Mouse (Mus musculus) layer of hippocampus, postnatal 14 days (tissue): ENCODE measurements around the gene Cd22. TPM values are rescaled to one million over a fixed set of nuclear protein-coding genes. Genes with fewer than 3 reads are reported as not detected.
"Not testable (repeated sequence)": the region's sequence is repeated elsewhere in the genome, so short reads cannot be mapped to it uniquely, and the experiment has no call there.

Experiments
- DNase-seq, 2 experiments: peaks; one replicate each; pipeline ENCODE4 v3.0.0; 2021 to 2022; ENCODE audit warnings: low spot score in 2 of 2, mixed read lengths in 1 of 2
- total RNA-seq, 2 experiments: library from RNA; stranded (reverse); gene quantifications; 2 replicates each; pipeline ENCODE4 v1.2.3; 2021

The Cd22 gene
- total RNA-seq, 2 experiments from 2014 or later: not detected

DNA sequence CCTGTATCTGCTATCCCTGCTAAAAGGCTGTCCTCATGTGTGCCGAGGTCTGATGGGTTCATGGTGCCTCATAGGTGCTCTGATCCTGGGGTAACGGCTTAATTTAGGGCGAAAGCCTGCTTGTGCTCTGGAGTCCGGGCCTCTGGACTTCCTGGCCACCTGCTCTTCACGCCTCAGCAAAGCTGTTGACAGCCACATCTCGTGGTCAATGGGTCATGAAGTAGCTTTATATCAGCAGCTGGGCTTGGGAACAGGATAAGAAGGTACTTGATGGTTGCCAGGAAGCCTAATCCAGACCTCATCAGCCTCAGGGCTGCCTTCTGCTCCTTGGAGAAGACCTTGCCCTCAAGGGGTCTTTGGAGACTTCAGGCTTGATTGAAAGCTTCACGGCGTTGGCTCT lies 16.8 kb downstream of the Cd22 start:
- DNase-seq: no peak

GRCm38 (mm10) chr7:30861464-30861863 lies 18.7 kb downstream of the Cd22 start, which contains the start of gene Ffar1:
TSS of gene Ffar1 (minus strand) at chr7:30861564.
- no peak for DNase-seq

- peak; percentile 57 to 65 for DNase-seq
Observed at GRCm38 (mm10) chr7:30859635-30860402, 20.3 kb downstream of the Cd22 start.

DNA sequence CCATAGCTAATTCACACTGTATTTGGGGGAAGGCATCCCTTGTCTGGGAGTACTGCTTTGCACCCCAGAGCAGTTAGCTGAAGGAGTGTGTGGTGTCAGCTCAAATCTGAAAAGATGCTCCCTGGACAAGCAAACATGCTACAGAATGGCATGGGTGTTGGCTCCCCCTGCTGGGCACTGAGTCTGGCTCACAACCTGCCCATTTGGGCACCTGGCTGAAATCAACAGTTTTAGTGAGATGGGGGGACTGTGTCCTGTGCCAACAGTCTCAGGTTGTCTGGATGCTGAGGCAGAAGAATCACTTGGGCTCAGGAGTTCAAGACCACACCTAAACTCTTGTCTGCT lies 20.9 kb downstream of the Cd22 start:
- peak; percentile 70 to 77 for DNase-seq

DNA sequence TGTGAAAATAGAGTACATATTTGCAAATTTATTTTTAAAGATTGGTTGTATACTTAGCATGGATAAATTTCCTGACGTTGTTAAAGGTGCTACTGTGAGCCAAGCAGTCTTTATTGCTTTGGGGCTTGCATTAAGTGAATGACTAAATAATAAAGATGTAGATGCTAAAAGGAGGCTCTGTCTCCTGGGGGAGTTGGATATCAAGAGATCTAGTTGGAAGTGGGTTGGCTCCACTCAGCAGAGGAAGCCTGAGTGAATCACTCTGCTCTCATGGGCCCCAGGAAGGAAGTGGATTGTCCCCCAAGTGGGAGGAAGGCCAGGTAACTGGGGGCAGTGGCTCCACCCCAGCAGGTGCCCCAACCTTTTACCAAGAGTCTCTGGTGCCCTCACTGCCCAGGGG lies 22.4 kb downstream of the Cd22 start:
- no peak for DNase-seq

DNA sequence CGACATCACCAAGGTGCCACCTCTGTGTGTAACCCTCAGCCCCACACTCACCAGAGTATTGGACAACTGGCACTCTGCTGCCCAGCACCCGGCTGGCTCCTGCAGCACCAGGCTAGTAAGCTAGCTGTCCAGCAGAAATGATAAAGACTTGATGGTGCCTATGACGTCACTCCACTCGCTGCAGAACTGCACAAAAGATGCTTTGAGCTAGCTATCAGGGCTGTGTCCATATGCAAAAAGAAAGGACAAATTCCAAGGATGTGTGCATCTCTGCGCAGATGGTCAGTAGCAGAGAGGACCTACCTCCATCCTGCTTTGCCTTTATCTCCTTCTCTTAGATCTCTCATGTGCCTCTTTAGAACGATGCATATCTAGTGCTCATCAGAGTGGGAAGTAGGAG lies 24.1 kb downstream of the Cd22 start, which contains the start of gene Ffar3:
TSS of gene Ffar3 (minus strand) at position 101 of the 400 bp plus-strand sequence.
- no peak for DNase-seq

DNA sequence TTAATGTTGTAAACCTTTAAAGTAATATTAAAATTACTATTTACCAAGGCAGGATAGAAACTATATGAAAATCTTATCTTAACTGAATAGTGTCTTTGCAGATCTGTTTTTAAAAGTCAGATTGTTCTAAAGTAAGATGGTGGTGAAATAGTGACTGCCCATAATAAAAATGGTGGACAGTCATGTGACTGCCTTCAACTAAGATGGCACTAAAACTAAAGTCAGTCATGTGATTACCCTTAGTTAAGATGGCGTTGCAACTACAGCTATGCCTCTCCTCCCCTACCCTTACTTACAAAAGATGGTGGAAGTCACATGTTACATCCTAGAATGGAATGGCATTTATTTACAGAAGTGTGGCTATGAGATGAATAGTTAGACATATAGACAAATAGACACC lies 28.7 kb downstream of the Cd22 start:
- no peak for DNase-seq

DNA sequence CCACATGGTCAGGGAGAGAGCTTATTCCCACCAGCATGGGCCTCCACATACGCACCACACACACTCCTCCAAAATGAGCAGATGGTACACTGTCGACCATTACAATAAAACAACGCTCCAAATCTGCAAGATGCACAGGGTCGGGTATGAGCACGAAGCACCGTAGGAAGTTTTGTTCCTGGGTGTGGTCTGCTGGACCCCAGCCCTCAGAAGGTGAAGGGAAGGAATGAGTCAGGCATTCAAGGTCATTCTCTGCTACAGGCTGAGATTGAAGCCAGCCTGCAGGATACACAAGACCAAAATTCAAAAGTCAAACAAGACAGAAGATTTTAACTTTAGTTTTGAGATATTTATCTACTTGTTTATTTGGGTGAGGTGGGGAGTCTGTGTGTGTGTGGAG lies 32.2 kb downstream of the Cd22 start:
- DNase-seq: no peak

DNA sequence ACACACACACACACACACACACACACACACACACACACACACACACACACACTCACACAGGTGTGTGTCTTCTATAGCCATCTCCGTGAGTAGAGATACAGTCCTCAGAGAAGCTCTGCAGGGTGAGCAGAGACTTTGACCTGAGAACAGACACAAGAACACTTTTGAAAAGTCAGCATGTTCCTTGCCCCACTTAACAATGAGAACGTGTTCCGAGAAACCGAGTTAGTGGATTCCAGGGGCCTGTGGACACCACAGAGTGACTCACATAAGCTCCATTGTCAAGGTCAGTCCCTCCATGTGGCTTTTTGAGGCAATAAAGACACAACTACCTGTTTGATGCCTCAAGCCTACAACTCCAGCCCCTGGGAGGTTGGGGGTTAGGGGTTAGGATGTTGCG lies 32.8 kb downstream of the Cd22 start:
- DNase-seq: no peak

GRCm38 (mm10) chr7:30846505-30847053 lies 33.6 kb downstream of the Cd22 start:
- DNase-seq: no peak

GRCm38 (mm10) chr7:30844676-30845297 lies 35.4 kb downstream of the Cd22 start:
- no peak for DNase-seq

DNA sequence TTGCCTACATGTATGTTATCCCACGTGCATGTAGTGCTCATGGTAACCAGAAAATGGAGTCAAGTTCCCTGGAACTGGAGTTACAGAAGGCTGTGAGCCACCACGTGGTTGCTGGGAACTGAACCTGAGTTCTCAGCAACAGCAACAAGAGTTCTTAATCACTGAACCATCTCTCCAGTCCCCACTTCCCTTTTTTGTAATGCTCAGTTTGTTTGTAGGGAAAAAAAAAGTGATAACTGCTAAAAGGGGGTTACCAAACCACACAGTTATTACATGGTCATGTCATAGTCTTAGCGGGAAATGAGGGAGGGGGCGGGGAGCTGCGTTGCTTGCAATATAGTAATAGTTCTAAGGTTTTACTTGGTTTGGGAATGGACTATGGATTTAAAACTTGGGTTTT lies 38.0 kb downstream of the Cd22 start:
- DNase-seq: no peak

DNA sequence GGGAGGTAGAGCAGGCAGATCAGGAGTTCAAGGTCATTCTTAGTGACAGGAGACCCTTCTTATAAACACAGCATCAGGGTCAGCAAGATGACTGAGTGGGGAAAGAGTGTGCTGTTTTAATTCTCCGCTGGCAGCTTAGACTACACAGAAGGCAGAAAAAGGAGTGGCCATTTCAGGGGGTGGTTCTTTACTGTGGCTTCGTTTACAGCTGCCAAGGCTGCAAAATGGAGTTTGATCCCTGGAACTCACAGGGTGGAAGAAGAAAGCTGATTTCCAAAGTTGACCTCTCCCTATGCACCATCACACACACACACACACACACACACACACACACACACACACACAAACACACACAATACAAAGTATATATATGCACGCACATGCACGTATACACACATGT lies 38.8 kb downstream of the Cd22 start:
- DNase-seq: no peak

- DNase-seq: no peak
Observed at GRCm38 (mm10) chr7:30840306-30840705, 39.8 kb downstream of the Cd22 start.

DNA sequence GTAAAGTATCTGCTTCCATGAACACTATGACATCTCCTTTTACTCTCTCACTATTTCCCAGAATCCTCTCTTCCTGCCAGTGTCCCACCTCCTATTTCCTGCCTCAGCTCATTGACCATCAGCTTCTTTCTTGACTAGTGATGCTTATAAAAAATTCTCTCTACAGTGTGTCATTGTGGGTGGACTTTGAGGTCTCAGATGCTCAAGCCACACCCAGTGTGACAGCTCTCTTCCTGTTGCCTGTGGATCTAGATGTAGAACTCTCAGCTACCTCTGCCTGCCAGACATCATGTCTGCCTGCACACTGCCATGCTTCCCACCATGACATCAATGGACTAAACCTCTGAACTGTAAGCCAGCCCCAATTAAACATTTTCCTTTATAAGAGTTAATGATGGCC lies 42.9 kb downstream of the Cd22 start:
- no peak for DNase-seq

DNA sequence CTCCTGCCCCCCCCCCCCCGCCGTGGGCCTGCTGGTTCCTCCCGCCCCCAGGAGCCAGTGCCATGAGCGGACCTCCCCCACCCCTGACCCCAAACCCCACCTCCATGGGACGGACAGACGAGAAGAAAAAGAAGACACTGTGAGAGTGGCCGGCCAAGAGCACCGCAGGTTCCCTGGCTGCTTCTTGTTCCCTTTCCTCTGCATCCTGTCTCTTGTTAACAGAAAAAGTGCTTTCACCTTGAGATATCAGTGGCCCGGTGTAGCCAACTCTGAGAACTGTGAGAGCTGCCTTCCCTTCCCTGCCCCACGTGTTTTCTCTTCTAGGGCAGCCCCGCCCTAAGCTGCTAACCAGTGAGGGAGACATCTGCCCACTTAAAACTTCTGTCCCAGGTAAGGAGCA lies 47.5 kb downstream of the Cd22 start:
- DNase-seq: not testable (repeated sequence)

DNA sequence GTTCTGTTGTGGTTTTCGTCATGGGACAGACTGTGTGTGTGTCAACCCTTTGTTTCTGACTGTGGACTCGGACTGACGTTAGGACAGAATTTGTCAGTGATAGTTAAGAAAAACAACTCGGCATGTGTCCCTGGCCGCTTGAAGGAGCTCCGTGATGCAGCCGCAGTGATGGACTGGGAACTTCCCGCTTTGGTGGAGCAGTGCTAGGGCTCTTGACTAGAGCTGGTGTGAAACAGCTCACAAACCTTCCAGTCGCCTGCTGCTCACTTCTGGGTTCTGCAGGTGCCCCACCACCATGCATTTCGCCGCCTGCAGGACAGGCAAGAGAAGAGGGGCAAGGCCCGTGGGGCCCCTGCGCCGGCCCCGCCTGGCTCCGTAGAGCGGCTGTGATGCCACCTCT lies 47.9 kb downstream of the Cd22 start:
- no peak for DNase-seq

- no peak for DNase-seq
Observed at GRCm38 (mm10) chr7:30829428-30829827, 50.7 kb downstream of the Cd22 start.

GRCm38 (mm10) chr7:30828871-30829270 lies 51.3 kb downstream of the Cd22 start:
- DNase-seq: not testable (repeated sequence)

GRCm38 (mm10) chr7:30826660-30827059 lies 53.5 kb downstream of the Cd22 start:
- DNase-seq: no peak

DNA sequence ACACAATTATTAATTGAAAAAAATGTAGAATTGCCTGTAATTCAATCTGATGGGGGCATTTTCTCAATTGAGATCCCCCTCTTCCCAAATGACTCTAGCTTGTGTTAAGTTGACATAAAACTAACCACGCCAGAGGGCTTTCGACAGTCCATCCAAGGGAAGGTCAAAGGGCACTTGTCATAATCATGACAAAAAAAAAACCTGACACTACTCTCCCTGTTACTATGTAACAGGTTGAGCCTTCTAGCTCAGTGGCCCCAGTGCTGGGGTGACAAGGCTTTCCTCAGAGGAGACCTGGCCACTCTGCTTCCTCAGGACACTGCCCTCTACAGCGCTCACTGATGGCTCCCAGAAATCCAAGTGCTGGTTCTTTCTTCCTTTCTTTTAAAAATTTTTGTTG lies 55.8 kb downstream of the Cd22 start:
- DNase-seq: no peak

DNA sequence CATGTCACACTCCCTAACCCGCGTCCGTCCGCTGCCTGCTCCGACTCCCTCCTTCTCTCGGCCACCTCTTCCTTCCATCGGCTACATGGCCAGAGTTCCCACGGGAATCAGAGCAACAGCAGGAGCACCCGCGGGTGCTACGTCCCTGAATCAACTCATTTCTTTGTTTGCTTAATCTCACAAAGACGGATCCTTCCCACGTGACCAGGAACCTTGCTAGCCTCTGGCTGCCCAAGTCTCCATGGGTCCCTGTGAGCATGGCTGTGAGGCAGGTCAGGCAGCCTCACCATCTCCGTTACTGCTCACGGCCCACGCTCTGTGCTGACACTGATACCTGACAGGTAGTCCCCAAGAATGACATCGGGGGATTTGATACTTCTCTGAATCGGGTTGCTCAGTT lies 56.5 kb downstream of the Cd22 start, which contains the start of gene Ffar2:
TSS of gene Ffar2 (minus strand) at position 101 of the 400 bp plus-strand sequence.
- no peak for DNase-seq

- no peak for DNase-seq
Observed at GRCm38 (mm10) chr7:30821532-30821931, 58.6 kb downstream of the Cd22 start.
